Mouse (Mus musculus) embryo, embryonic 11.5 days (tissue): ENCODE data around the gene Dtl.
"Not testable (repeated sequence)": the region's sequence is repeated elsewhere in the genome, so short reads cannot be mapped to it uniquely, and the experiment has no call there.

Experiments used
- DNase-seq: peaks from one replicate; pipeline ENCODE4 v3.0.0-alpha.2; 2012; ENCODE audit warnings: low read depth, low spot score

Dtl gene

DNA sequence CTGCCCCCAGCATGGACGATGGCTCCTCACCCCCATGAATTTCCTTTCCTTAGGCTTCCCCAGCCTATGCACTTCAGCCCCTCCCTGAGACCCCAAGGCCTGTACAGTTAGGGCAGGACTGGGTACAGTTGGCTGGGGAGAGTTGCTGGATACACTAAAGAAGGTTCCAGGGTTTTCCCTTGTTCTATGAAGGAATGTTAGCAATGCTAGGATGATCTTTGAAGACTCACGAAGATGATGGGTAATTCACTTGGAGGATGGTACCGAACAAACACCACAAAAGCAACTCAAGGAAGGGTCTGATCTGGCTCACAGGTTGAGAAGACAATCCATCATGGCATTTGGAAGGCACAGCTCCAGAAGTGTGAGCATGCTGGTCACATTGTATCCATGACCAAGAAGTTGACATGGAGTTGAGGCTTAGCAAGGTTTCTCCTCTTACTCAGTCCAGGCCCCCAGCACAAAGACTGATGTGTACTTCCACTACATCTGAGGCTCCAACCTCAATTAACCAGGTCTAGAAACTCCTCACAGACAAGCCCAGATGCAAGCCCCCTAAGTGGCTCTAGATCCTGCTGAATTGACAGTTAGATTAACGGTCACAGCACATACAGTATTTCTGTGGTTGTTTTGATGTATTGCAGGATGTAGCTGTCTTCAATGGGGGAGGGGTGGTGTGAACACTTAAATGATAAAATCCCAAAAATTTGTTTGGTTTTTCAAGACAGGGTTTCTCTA lies 55.8 kb downstream of the Dtl start:
- no peak for DNase-seq

DNA sequence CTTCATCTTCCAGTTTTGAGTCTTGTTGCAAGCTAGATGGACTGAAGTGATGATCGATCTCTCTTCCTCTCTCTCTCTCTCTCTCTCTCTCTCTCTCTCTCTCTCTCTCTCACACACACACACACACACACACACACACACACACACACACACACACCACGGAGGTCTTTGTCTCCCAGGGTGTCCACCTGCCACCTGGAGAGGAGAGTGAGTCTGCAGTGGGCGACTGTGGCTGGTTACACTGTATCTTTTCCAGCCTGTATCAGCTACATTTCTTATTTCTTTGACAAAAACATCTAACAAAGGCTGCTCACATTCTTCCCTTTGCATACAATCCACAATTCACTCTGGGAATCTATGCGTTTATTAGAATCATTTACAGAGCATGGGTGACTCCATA lies 56.4 kb downstream of the Dtl start:
- DNase-seq, result no peak

DNA sequence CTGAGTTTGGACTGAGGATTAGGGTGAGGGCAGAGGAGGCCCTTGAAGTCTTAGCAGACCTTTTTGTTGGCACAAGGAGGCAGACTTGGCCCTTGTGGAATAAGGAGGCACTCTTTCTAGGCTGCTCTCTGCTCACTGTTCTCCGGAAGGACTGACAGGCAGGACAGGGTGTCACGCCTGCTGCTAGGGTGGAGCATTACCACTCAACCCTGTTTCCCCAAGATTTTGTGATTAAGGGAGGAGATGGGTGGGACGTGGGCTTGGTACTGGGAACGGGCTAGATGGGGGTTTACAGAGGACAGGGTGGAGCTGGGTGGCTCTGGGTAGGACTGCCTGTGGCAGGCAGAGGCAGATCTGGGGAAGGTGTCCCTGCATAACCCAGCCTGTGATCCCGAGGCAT lies 57.4 kb downstream of the Dtl start:
- no peak for DNase-seq

DNA sequence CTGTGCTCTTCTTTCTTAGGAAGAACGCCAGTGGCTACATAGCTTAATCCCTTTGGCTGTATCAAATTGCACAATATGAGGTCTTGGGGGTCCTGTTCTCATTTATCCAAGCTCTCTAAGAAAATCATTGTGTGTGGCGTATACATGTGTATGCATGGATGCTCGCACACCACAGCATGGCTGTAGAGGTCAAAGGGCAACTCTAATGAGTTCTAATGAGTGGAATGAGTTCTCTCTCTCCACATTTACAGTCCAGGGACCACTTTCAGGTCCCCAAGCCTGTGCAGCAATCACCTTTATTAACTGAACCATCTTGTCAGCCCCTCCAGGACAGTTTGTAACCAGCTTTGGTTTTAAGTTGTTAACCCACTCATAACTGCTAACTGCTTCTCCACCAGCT lies 58.3 kb downstream of the Dtl start:
- DNase-seq, result no peak

DNA sequence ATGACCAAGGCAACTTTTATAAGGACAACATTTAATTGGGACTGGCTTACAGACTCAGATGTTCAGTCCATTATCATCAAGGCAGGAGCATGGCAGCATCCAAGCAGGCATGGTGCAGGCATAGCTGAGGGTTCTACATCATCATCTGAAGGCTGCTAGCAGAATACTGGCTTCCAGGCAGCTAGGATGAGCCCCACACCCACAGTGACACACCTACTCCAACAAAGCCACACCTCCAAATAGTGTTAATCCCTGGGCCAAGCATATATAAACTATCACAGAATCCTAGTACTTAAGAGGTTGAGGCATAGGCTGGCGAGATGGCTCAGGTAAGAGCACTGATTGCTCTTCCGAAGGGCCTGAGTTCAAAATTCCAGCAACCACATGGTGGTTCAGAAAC lies 59.0 kb downstream of the Dtl start:
- not testable (repeated sequence) for DNase-seq

DNA sequence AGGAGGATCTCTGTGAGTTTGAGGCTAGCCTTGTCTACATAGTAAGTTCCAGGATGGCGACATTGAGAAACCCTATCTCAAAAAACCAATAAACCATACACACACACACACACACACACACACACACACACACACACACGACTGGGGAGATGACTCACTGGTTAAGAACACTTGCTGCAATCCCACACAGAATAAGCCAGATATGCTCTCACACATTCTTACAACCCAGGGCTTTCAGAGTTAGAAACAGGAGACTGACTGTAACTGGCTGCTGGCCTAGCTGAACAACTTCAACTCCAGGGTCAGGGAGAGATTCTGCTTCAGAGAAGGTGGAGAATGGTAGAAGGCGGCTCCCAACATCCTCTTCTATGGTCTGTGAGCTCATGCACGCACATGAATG lies 62.1 kb downstream of the Dtl start:
- no peak for DNase-seq

DNA sequence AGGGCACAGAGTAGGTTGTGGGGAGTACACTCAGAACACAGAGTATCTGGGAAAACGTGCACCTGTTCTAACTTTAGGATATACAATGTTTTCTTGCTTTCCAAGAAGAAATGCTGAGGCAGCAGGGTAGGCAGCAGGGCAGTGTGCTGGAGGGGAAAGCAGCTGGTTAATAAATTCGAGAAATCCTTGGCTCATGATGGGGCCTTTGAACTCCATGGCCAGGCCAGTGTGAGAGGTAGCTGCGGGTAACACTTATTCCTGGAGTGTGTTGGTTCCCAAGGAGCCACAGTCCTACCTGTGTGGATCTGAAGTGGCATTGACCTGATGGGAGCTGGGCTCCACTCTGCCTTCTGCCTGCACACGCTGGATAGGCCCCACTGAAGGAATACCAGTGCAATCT lies 63.0 kb downstream of the Dtl start:
- no peak for DNase-seq

DNA sequence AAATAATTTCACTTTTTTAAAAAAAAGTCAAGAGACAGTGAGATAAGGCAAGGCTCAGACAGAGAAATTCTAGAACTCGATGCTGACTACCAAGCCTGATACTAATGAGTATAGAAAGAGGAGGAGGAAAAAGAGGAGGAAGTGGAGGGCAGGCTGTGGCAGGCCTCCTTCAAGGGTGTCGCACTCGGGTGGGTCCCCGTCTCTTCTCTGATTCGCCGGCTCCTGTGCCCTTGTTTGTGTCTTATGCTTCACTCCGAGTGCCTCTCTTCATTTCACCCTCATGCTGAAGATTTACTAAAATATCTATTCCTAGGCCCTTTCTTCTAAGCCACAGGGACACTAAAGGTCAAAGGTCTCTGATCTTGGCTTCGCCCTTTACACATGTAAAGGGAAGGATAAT lies 63.8 kb downstream of the Dtl start:
- no peak for DNase-seq

DNA sequence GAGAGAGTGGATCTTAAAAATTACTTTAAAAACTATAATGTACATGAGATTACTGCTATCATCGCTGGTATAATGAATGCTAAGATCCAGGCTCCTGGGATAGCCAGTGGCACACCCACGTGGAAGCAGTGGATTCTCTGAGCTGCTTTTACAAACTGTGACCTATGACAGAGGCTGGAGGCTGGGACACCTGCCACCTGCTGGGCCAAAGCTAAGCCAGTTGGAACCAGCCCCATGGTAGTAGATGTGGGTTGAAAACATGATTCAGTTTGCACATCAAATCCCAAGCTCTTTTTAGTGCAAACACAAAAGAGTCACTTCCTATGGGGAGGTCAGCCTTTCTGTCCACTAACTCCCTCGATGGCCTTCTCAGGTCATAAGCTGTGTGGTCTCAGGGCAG lies 65.5 kb downstream of the Dtl start:
- no peak for DNase-seq

DNA sequence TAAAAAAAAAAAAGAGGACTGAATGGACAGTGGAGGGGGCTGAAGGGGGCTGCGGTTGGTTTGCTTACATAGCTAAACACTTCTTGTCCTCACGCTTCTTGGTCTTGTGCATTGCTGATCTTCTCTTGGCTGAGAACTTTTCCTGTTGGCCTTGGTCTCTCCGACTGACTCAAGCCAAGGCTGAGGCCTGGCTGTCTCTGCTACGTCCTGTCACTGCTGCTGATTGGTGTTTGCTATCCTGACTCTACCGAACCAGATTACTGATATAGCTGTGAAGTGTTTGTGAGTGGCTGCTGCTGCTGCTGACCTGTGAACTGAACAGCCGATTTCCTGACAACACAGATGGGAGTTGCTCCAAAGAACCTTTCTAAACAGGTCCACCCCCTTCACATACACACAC lies 66.2 kb downstream of the Dtl start:
- no peak for DNase-seq

DNA sequence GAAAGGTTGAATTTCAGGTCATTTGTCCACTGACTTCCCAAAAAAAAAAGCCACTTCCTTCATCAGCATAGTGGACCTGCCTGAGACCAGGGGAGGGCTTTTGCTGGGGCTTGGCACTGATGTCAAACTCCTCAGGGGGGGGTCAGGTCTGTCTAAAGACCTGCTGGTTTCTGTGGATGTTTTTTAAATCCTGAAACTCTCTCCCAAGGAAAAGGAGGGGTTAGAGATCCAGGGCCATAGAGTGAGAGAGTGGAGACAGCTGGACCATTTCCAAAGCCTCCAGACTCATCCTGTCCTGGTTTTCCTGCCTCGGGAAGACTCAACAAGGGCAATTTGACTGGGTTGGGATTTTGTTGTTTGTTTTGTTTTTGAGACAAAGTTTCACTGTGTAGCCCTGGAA lies 68.6 kb downstream of the Dtl start:
- DNase-seq, result no peak

DNA sequence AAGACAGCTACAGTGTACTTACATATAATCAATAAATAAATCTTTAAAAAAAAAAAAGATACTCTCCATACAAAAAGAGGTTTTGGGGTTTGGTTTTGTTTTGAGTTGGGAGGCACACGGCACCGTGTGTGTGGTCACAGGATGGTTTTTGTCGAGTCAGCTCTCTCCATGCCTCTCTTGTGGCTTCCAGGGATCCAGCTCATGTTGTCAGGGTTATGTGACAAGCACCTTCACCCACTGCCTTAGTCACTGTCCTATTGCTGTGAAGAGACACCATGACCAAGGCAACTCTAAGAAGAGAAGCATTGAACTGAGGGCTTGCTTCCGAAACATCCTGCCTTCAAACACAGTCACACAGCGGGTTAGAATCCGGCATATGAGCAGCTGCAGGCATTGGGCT lies 75.7 kb downstream of the Dtl start:
- DNase-seq, result no peak

DNA sequence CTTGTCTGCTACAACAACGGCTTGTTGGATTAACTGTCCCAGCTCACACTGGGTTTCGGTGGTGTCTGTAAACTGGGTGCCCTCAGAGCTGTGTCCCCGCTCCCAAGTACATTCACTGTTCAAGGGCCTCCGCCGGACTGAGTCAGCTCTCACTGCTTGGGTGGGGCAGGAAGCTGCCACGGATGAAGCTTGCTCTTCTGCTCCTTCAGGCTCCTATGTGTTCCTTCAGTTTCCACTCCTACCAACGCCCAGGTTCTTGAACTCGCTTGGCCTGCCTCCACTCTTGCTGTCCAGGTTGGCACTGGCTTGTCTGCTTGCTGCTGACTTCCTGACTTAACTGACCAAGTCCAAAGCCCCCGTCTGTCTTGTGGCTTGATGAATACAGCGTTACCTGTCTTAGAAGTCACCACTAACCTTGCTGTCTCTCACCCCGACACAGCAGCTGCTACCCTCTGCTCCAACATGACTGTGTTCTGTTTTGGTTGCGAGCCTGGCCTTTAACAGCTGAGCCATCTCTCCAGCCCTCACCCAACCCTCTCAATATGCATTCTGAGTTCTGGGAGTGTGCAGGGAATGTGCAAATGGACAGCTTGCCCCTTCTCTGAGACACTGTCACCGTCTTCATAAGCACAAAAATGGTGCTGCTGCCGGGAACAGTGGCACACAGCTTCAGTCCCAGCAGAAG lies 76.9 kb downstream of the Dtl start:
- DNase-seq, result no peak

DNA sequence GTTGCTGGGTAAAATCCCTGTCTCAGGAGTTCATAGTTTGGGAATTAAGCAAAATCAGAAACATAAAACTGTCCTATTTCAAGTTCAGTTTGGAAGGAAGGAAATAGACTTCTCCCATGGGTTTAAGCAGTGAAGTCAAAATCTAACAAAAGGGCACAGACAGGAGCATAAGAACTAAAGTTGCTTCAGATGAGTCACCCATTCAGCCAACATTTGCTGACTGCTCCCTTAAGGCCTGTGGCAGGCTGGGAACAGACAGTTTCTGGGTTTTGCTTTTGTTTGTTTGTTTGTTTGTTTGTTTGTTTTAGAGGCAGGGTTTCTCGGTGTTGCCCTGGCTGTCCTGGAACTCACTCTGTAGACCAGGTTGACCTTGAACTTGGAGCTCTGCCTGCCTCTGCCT lies 78.7 kb downstream of the Dtl start:
- no peak for DNase-seq

DNA sequence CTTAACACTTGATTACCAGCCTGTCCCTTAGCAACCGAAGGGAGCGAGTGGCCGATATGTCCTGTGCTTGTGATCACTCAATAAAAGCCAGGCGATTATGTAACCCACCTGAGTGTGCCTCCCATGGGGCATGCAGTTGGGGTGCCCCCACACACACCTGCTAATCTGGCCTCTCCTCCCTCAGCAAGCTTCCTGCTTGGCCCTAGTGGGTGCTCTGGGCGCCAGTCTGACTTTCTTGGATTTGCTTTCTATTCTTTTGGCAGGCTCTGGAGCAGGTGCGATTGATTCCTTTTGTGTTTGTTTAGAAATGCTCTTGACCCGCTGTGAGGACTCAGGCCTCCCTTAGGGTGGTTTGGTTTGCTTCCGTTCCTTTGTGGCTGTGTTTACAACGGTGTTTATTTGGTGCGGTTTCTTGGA lies 80.3 kb downstream of the Dtl start:
- no peak for DNase-seq

DNA sequence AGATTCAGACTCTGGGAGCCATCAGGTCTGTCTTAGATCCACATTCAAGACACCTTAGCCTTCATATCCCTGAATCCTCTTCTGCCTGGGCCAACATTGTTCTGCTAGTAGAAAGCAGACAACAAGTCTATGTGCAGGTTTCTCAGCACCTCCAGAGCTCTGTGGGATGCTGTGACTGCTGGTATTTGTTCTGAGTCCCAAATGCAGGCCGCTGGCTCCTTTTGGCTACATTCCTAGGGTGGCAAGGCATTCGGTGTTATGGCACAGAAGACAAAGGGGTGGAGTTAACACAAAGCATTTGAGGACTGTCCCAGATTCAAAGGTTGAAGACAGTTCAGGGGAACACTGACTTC lies 81.1 kb downstream of the Dtl start:
- no peak for DNase-seq

DNA sequence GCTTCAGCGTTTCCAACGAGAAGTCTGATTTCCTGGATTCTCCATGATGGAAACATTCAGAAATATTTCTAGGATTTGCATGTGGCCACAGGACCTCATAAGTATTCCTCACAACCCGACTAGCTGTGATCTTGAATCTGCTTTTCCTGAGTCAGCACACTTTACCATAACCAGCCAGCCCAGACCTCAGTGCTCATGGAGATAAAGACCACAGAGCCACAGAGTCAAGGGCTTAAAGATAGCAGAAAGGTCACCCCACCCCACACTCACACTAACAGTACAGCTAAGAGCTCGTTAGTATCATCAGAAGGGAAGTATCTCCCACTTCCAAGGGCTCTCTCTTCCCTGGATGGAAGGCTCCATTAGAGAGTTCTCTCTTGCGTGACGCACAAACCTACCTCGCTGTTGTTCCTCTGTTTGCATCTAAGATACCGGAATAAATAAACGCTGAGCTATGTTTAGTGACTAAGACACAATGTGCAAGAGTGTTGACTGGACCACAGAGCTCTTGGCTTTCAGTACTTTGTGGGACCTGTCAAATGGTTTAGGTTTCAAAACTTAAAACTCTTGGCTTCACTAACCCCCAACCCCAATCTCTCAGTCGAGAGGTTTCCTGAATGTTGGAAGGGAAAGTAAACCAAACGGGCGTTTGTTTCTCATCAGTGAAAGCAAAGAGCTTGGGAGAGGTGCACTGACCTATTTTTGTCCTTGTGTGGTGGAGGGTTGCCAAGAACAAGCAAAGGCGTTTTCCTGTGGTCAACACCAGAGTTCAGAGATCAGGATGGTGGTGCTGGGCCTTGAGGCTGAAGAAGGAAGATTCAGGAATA lies 81.7 kb downstream of the Dtl start:
- DNase-seq, result no peak

DNA sequence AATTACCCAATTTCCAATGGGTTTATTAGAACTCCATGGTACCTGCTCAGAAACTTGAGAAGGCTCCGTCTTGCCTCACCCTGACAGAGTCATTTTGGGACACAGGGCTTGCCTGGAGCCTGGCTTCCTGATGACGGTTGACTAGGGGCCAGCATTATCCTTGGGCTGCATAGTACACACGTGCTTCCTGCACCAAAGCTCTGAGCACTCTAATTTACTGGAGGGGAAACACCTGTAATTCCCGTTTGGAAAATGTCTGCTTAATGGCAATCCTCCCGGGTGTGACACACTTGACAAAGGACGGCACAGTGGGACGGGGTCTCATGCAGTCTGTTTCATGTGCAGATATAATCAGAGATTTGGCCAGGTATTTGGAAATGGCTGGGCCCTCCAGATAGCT lies 84.9 kb downstream of the Dtl start:
- no peak for DNase-seq
